Mouse (Mus musculus) CH12F3 (cell line): ENCODE data around the gene Tnrc6c.

Experiments
- in situ Hi-C: fragments of 300-500 bp; cut with MboI; formaldehyde crosslinking; loops from 2 replicates; pipeline ENCODE4 v1.14.3; 2020; ENCODE audit warnings: low sequenced_read_pairs

Tnrc6c gene

GRCm38 (mm10) chr11:117671626-117672025 is 17.5 kb downstream of the Tnrc6c start:
- in situ Hi-C loops, result no loop called here

GRCm38 (mm10) chr11:117674531-117674930 is 20.4 kb downstream of the Tnrc6c start:
- in situ Hi-C loops, result no loop called here

- in situ Hi-C loops, result no loop called here
Observed at GRCm38 (mm10) chr11:117676649-117677048, 22.6 kb downstream of the Tnrc6c start.

GRCm38 (mm10) chr11:117677111-117677510 is 23.0 kb downstream of the Tnrc6c start:
- in situ Hi-C loops, result no loop called here

- in situ Hi-C loops, result no loop called here
Observed at GRCm38 (mm10) chr11:117677594-117677993, 23.5 kb downstream of the Tnrc6c start.

GRCm38 (mm10) chr11:117678155-117678554 is 24.1 kb downstream of the Tnrc6c start:
- in situ Hi-C loops, result no loop called here

GRCm38 (mm10) chr11:117678740-117679139 is 24.7 kb downstream of the Tnrc6c start:
- in situ Hi-C loops, result no loop called here

GRCm38 (mm10) chr11:117684640-117685039 is 30.6 kb downstream of the Tnrc6c start:
- in situ Hi-C loops, result no loop called here

- in situ Hi-C loops, result no loop called here
Observed at GRCm38 (mm10) chr11:117685461-117685860, 31.4 kb downstream of the Tnrc6c start.

GRCm38 (mm10) chr11:117686021-117686420 is 31.9 kb downstream of the Tnrc6c start:
- in situ Hi-C loops, result no loop called here

GRCm38 (mm10) chr11:117688603-117689002 is 34.5 kb downstream of the Tnrc6c start:
- in situ Hi-C loops, result no loop called here

- in situ Hi-C loops, result no loop called here
Observed at GRCm38 (mm10) chr11:117691311-117691710, 37.2 kb downstream of the Tnrc6c start.

GRCm38 (mm10) chr11:117694050-117694449 is 40.0 kb downstream of the Tnrc6c start:
- in situ Hi-C loops, result no loop called here

GRCm38 (mm10) chr11:117696585-117696984 is 42.5 kb downstream of the Tnrc6c start:
- in situ Hi-C loops, result no loop called here

GRCm38 (mm10) chr11:117700871-117701270 is 46.8 kb downstream of the Tnrc6c start:
- in situ Hi-C loops, result no loop called here

- in situ Hi-C loops, result loop anchor here (5.0 kb wide), 1 partner anchor 116 kb away; no protein-coding TSS in a partner anchor
Observed at GRCm38 (mm10) chr11:117706267-117706666, 52.2 kb downstream of the Tnrc6c start.

GRCm38 (mm10) chr11:117707238-117707637 is 53.1 kb downstream of the Tnrc6c start:
- in situ Hi-C loops, result loop anchor here (5.0 kb wide), 1 partner anchor 115 kb away; no protein-coding TSS in a partner anchor

GRCm38 (mm10) chr11:117709308-117709707 is 55.2 kb downstream of the Tnrc6c start:
- in situ Hi-C loops, result loop anchor here (5.0 kb wide), 1 partner anchor 113 kb away; no protein-coding TSS in a partner anchor

- in situ Hi-C loops, result no loop called here
Observed at GRCm38 (mm10) chr11:117710815-117711294, 56.8 kb downstream of the Tnrc6c start.

GRCm38 (mm10) chr11:117712065-117712464 is 58.0 kb downstream of the Tnrc6c start:
- in situ Hi-C loops, result no loop called here

GRCm38 (mm10) chr11:117713375-117713774 is 59.3 kb downstream of the Tnrc6c start:
- in situ Hi-C loops, result no loop called here

- in situ Hi-C loops, result no loop called here
Observed at GRCm38 (mm10) chr11:117718838-117719237, 64.7 kb downstream of the Tnrc6c start.
